Mouse (Mus musculus): ENCODE measurements around the gene Tmem94. TPM values are rescaled to one million over a fixed set of nuclear protein-coding genes. Genes with fewer than 3 reads are reported as not detected.
A peak's percentile ranks its signal among the peaks of the same experiment; 100 is the strongest.

Gene Tmem94
- total and polyA plus RNA-seq, 3 experiments, result 23.2 to 64.4 (median 38.9) TPM

GRCm38 (mm10) chr11:115824813-115825212 is 59.6 kb downstream of the Tmem94 start:
- H3K9ac ChIP-seq (ENCODE audit: control insufficient read depth, low read depth, low read length, poor library complexity, severe bottlenecking), result peak overlapping the region; percentile 82
- H3K4me3 ChIP-seq (ENCODE audit: control insufficient read depth in 1 of 2, insufficient read depth in 1 of 2, low read depth in 2 of 2, low read length in 2 of 2), result peak overlapping the region; percentile 80 to 96
- peaks cover 0 to 4% of the 10 kb centered on the region in 2 experiments; a peak in 1 of 4 replicates for H3K36me3 ChIP-seq (ENCODE audit: control insufficient read depth in 1 of 2, insufficient read depth in 2 of 2, low read length in 2 of 2)
- TF ChIP-seq ETS1 (IDR thresholded peaks at IDR 0.05; ENCODE audit: low read depth, low read length) (no peak), BHLHE40 (IDR thresholded peaks at IDR 0.05; ENCODE audit: borderline replicate concordance, low read depth, low read length) (no peak), CTCF (IDR thresholded peaks at IDR 0.05 in 2 of 3, conservative IDR thresholded peaks at IDR 0.05 in 1 of 3; ENCODE audit: control insufficient read depth in 1 of 3, insufficient read depth in 1 of 3, low read depth in 2 of 3, low read length in 3 of 3, poor library complexity in 1 of 3, severe bottlenecking in 1 of 3) (no peak), MXI1 (IDR thresholded peaks at IDR 0.05; ENCODE audit: low read depth, low read length) (no peak), TCF12 (IDR thresholded peaks at IDR 0.05; ENCODE audit: low read depth, low read length) (no peak)
- H3K79me2 ChIP-seq (ENCODE audit: control insufficient read depth, insufficient read depth, low read length, poor library complexity), result peaks cover 9% of the 10 kb centered on the region
- peaks cover 0 to 14% of the 10 kb centered on the region in 2 experiments; a peak in 3 of 4 replicates for H3K4me1 ChIP-seq (ENCODE audit: control insufficient read depth in 1 of 2, insufficient read depth in 2 of 2, low read length in 2 of 2)
- no peak for DNase-seq (ENCODE audit: low read depth, low spot score)
- no peaks in the 10 kb centered on the region for H3K27me3 ChIP-seq (ENCODE audit: control insufficient read depth in 1 of 2, insufficient read depth in 2 of 2, low read length in 2 of 2)
- H3K27ac ChIP-seq (ENCODE audit: control insufficient read depth, low read depth, low read length), result no peak overlapping the region
- H3K9me3 ChIP-seq (replicated peaks; ENCODE audit: insufficient read depth, low read length), result no peaks in the 10 kb centered on the region

DNA sequence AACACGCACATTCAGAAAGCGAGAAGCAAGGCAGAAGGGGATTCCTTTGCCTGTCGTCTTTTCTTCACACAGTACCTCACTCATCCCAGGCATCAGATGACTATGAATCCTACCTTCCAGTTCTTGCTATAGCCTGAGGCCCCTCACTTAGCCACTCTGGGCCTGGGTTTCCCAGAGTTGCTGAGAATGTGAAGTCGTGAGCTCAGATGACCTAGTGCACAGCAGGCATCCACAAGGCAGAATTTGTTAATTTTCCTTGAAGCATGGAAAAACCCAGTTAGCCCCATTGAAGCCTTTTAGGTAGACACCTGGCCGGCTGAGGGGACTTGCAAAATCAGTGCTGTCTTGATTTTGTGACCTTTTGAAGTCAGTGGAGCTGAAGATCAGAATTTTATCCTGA is 61.3 kb downstream of the Tmem94 start:
- TF ChIP-seq ZNF384 (IDR thresholded peaks at IDR 0.05; ENCODE audit: low read depth, low read length), result no peak
- Histone ChIP-seq H3K79me2 (ENCODE audit: control insufficient read depth, insufficient read depth, low read length, poor library complexity) (peaks cover 9% of the 10 kb centered on the region), H3K9ac (ENCODE audit: control insufficient read depth, low read depth, low read length, poor library complexity, severe bottlenecking) (no peak overlapping the region), H3K4me3 (ENCODE audit: control insufficient read depth in 1 of 2, insufficient read depth in 1 of 2, low read depth in 2 of 2, low read length in 2 of 2) (no peak overlapping the region), H3K36me3 (ENCODE audit: control insufficient read depth in 1 of 2, insufficient read depth in 2 of 2, low read length in 2 of 2) (peaks cover 0 to 8% of the 10 kb centered on the region in 2 experiments; a peak in 2 of 4 replicates), H3K27ac (ENCODE audit: control insufficient read depth, low read depth, low read length) (no peak overlapping the region), H3K27me3 (ENCODE audit: control insufficient read depth in 1 of 2, insufficient read depth in 2 of 2, low read length in 2 of 2) (no peaks in the 10 kb centered on the region), H3K9me3 (replicated peaks; ENCODE audit: insufficient read depth, low read length) (no peaks in the 10 kb centered on the region), H3K4me1 (ENCODE audit: control insufficient read depth in 1 of 2, insufficient read depth in 2 of 2, low read length in 2 of 2) (peaks cover 0 to 16% of the 10 kb centered on the region in 2 experiments)
- no peak for DNase-seq (ENCODE audit: low read depth, low spot score)

- TF ChIP-seq ZC3H11A (IDR thresholded peaks at IDR 0.05; ENCODE audit: low read depth, low read length) (no peak), BHLHE40 (IDR thresholded peaks at IDR 0.05; ENCODE audit: borderline replicate concordance, low read depth, low read length) (no peak), CHD2 (IDR thresholded peaks at IDR 0.05; ENCODE audit: low read length) (no peak), MXI1 (IDR thresholded peaks at IDR 0.05; ENCODE audit: low read depth, low read length) (no peak), ZMIZ1 (IDR thresholded peaks at IDR 0.05; ENCODE audit: low read depth, low read length) (no peak), TAL1 (IDR thresholded peaks at IDR 0.05; ENCODE audit: low read length) (no peak), MAX (IDR thresholded peaks at IDR 0.05; ENCODE audit: low read length) (no peak), RAD21 (IDR thresholded peaks at IDR 0.05; ENCODE audit: low read depth, low read length) (no peak), POLR2A (IDR thresholded peaks at IDR 0.05; ENCODE audit: control insufficient read depth in 1 of 2, insufficient read depth in 1 of 2, low read depth in 1 of 2, low read length in 2 of 2, poor library complexity in 1 of 2) (no peak), USF2 (IDR thresholded peaks at IDR 0.05; ENCODE audit: borderline replicate concordance in 1 of 2, insufficient read depth in 1 of 2, low read depth in 1 of 2, low read length in 2 of 2) (no peak), ELF1 (IDR thresholded peaks at IDR 0.05; ENCODE audit: low read depth, low read length) (no peak), UBTF (IDR thresholded peaks at IDR 0.05; ENCODE audit: borderline replicate concordance, insufficient read depth, low read depth, low read length) (no peak), MYC (IDR thresholded peaks at IDR 0.05; ENCODE audit: low read depth, low read length) (no peak), USF1 (IDR thresholded peaks at IDR 0.05; ENCODE audit: low read depth, low read length) (no peak)
- no peaks in the 10 kb centered on the region for H3K9me3 ChIP-seq (replicated peaks; ENCODE audit: insufficient read depth, low read length)
- H3K4me3 ChIP-seq (ENCODE audit: control insufficient read depth in 1 of 2, insufficient read depth in 1 of 2, low read depth in 2 of 2, low read length in 2 of 2), result no peak overlapping the region
- H3K27me3 ChIP-seq (ENCODE audit: control insufficient read depth in 1 of 2, insufficient read depth in 2 of 2, low read length in 2 of 2), result no peaks in the 10 kb centered on the region
- H3K27ac ChIP-seq (ENCODE audit: control insufficient read depth, low read depth, low read length), result no peak overlapping the region
- H3K36me3 ChIP-seq (ENCODE audit: control insufficient read depth in 1 of 2, insufficient read depth in 2 of 2, low read length in 2 of 2), result peaks cover 0 to 13% of the 10 kb centered on the region in 2 experiments; a peak in 2 of 4 replicates
- H3K4me1 ChIP-seq (ENCODE audit: control insufficient read depth in 1 of 2, insufficient read depth in 2 of 2, low read length in 2 of 2), result peaks cover 6 to 27% of the 10 kb centered on the region in 2 experiments
- no peak for DNase-seq (ENCODE audit: low read depth, low spot score)
- no peak overlapping the region for H3K9ac ChIP-seq (ENCODE audit: control insufficient read depth, low read depth, low read length, poor library complexity, severe bottlenecking)
- peaks cover 9% of the 10 kb centered on the region for H3K79me2 ChIP-seq (ENCODE audit: control insufficient read depth, insufficient read depth, low read length, poor library complexity)
These were observed 62.4 kb downstream of the Tmem94 start for GRCm38 (mm10) chr11:115827624-115828023.
